Mouse (Mus musculus) lung, postnatal 0 days (tissue): ENCODE data around the gene Insrr.

Experiments
- CTCF ChIP-seq: IDR thresholded peaks from 2 replicates; pipeline ENCODE4 v1.5.1; 2016; ENCODE audit warnings: antibody characterized with exemption, mild to moderate bottlenecking
- EP300 ChIP-seq: IDR thresholded peaks from 2 replicates; pipeline ENCODE4 v1.6.1; 2016; ENCODE audit warnings: antibody characterized with exemption, mild to moderate bottlenecking, control low read depth

DNA sequence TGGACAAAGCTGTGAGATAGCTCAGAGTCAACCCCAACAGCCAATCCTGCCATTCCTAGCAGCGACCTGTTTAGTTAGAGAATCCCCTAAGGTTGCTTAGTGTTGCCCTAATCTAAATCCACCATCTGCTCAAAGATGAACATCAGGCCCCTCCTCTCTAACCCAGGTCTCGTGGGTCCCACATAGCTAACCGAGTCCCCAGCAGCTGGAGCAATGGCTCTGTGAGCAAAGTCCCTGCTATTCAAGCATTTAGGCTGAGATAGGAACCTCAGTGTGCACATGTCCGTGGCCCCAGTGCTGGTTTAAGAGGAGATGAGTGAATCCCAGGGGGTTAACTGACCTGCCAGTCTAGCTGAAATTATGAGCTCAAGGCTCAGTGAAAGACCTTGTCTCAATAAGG is 49.4 kb downstream of the Insrr start:
- no peak for TF ChIP-seq CTCF
- TF ChIP-seq EP300, result no peak
